Mouse (Mus musculus) heart, postnatal 0 days (tissue): ENCODE measurements around the gene Efcab9. TPM values are rescaled to one million over a fixed set of nuclear protein-coding genes. Genes with fewer than 3 reads are reported as not detected.

Experiments
- ATAC-seq: fragments of 200-750 bp; cut with Nextera tagmentation; 2 replicates; pipeline ENCODE4 v1.8.0; 2017; ENCODE audit warnings: low read depth, moderate number of reproducible peaks, moderate library complexity; ENCODE audit not compliant: insufficient read depth
- DNase-seq: peaks from one replicate; pipeline ENCODE4 v3.0.0-alpha.2; 2016; ENCODE audit warnings: low spot score
- H3K27ac ChIP-seq: fragments of 300-500 bp; sonication (generic); 2 replicates; pipeline ENCODE4 v1.5.1; 2014; ENCODE audit warnings: low read depth, mild to moderate bottlenecking
- H3K27me3 ChIP-seq: fragments of 300-500 bp; sonication (generic); 2 replicates; pipeline ENCODE4 v1.6.1; 2014; ENCODE audit warnings: low read length, mixed read lengths; ENCODE audit not compliant: control insufficient read depth, insufficient read depth
- H3K36me3 ChIP-seq: fragments of 300-500 bp; sonication (generic); replicated peaks from 2 replicates; pipeline ENCODE4 v1.6.1; 2014; ENCODE audit warnings: low read length, mixed read lengths; ENCODE audit not compliant: control insufficient read depth, insufficient read depth
- H3K4me1 ChIP-seq: fragments of 300-500 bp; sonication (generic); 2 replicates; pipeline ENCODE4 v1.6.1; 2014; ENCODE audit warnings: antibody characterized with exemption; ENCODE audit not compliant: control insufficient read depth, insufficient read depth
- H3K4me2 ChIP-seq: fragments of 300-500 bp; sonication (generic); 2 replicates; pipeline ENCODE4 v1.6.1; 2014; ENCODE audit warnings: low read depth, mild to moderate bottlenecking, low read length, moderate library complexity
- H3K4me3 ChIP-seq: fragments of 300-500 bp; sonication (generic); 2 replicates; pipeline ENCODE4 v1.5.1; 2014; ENCODE audit warnings: low read depth, low read length
- H3K9ac ChIP-seq: fragments of 300-500 bp; sonication (generic); replicated peaks from 2 replicates; pipeline ENCODE4 v1.6.1; 2014; ENCODE audit warnings: low read depth, low read length, mixed read lengths
- H3K9me3 ChIP-seq: fragments of 300-500 bp; sonication (generic); replicated peaks from 2 replicates; pipeline ENCODE4 v1.6.1; 2016; ENCODE audit warnings: low read length; ENCODE audit not compliant: control insufficient read depth
- CTCF ChIP-seq: IDR thresholded peaks from 2 replicates; pipeline ENCODE4 v1.5.1; 2016; ENCODE audit warnings: antibody characterized with exemption, control low read depth, low read depth
- EP300 ChIP-seq: IDR thresholded peaks from 2 replicates; pipeline ENCODE4 v1.6.1; 2016; ENCODE audit warnings: antibody characterized with exemption, low read depth
- WGBS: fragments of 180-500 bp; shearing (Covaris S2); extraction: QIAGEN DNeasy Blood & Tissue Kit; methylation state at CpG from one replicate; pipeline ENCODE4 v1.1.7; 2014; 5-methylcytosine and 5-hydroxymethylcytosine counted together
- polyA plus RNA-seq: library from polyadenylated mRNA; unstranded; fragments of >200 nt; fragmentation: Nextera tagmentation; extraction: Ambion mirVana; gene quantifications from 2 replicates; pipeline ENCODE4 v1.2.1, GENCODE M21; 2015
- total RNA-seq: library from RNA; depleted of rRNA; stranded (reverse); fragments of >200 nt; gene quantifications from 2 replicates; pipeline ENCODE4 v1.2.3, GENCODE M21; 2014; ENCODE audit warnings: low replicate concordance

The Efcab9 gene
- total and polyA plus RNA-seq, 2 experiments from 2014 or later = 0.18 TPM; not detected in 1

- Histone ChIP-seq H3K36me3 (no peaks in the 10 kb centered on the region), H3K9ac (no peak overlapping the region), H3K27ac (no peak overlapping the region), H3K9me3 (no peaks in the 10 kb centered on the region), H3K4me1 (no peaks in the 10 kb centered on the region), H3K4me2 (no peak overlapping the region), H3K4me3 (no peak overlapping the region), H3K27me3 (no peaks in the 10 kb centered on the region)
- DNase-seq (no peak), ATAC-seq (no peak)
- WGBS = 77% methylated on average over 11 of the region's 11 CpGs
- TF ChIP-seq EP300 (no peak), CTCF (no peak)
These were observed 7.6 kb downstream of the Efcab9 start for GRCm38 (mm10) chr11:32524122-32524920.

GRCm38 (mm10) chr11:32521246-32521645, 10.6 kb downstream of the Efcab9 start:
- DNase-seq = no peak
- no peaks in the 10 kb centered on the region for H3K27me3 ChIP-seq
- H3K9me3 ChIP-seq = no peaks in the 10 kb centered on the region
- H3K4me3 ChIP-seq = no peak overlapping the region
- 86% methylated on average over 2 of the region's 2 CpGs for WGBS
- no peak overlapping the region for H3K9ac ChIP-seq
- peaks cover 6% of the 10 kb centered on the region for H3K36me3 ChIP-seq
- ATAC-seq = no peak
- no peaks in the 10 kb centered on the region for H3K4me1 ChIP-seq
- no peak overlapping the region for H3K27ac ChIP-seq
- TF ChIP-seq EP300 (no peak), CTCF (no peak)
- no peak overlapping the region for H3K4me2 ChIP-seq

DNA sequence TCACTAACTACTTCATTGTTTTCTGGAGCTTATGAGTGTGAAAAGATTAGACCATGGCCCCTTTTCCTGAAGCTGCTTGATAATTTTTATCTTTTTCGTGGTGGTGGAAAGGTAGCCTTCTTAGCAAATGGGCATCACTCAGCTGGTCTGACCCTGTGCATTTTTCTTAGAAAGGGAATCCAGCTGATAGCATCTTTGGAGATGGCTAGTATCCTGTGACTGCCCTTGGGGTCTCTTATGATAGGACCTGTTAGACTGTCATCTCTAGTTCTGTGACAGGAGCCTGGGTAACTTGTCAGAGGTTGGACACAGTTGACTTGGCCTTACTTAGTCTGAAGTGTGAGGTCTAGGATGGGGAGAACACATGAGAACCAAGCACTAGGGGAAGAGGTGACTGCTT, 12.5 kb downstream of the Efcab9 start:
- Histone ChIP-seq H3K4me2 (no peak overlapping the region), H3K36me3 (peaks cover 8% of the 10 kb centered on the region), H3K9me3 (no peaks in the 10 kb centered on the region), H3K27ac (no peak overlapping the region), H3K4me1 (no peaks in the 10 kb centered on the region), H3K9ac (no peak overlapping the region), H3K4me3 (no peak overlapping the region), H3K27me3 (no peaks in the 10 kb centered on the region)
- 81% methylated on average over 1 of the region's 1 CpGs for WGBS
- TF ChIP-seq CTCF (no peak), EP300 (no peak)
- DNase-seq (no peak), ATAC-seq (no peak)

DNA sequence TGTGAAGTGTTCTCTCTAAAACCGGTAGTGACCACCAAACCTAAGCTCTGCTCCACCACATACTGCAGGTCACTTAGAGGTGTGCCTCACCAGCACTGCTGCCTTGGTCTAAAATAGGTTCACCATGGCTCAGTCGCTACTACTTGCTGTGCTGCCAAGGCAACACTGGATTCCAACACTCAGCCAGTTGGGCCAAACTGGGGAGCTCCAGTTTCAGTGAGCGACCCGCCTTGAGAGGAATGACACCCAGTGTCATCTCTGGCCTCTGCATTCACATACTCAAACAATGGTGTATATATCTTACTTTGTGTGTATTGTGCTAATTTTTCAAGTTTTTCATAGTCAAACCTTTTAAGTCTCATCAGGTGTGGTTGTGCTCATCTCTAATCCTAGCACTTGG, 13.1 kb downstream of the Efcab9 start:
- WGBS = 80% methylated on average over 4 of the region's 4 CpGs
- Histone ChIP-seq H3K27ac (no peak overlapping the region), H3K4me2 (no peak overlapping the region), H3K27me3 (no peaks in the 10 kb centered on the region), H3K9me3 (no peaks in the 10 kb centered on the region), H3K9ac (no peak overlapping the region), H3K4me3 (no peak overlapping the region), H3K4me1 (no peaks in the 10 kb centered on the region), H3K36me3 (peaks cover 8% of the 10 kb centered on the region)
- ATAC-seq (no peak), DNase-seq (no peak)
- TF ChIP-seq EP300 (no peak), CTCF (no peak)

GRCm38 (mm10) chr11:32516916-32517712, 14.8 kb downstream of the Efcab9 start:
- H3K9me3 ChIP-seq = no peaks in the 10 kb centered on the region

More at GRCm38 (mm10) chr11:32516916-32517712, 14.8 kb downstream of the Efcab9 start:
- H3K27ac ChIP-seq = no peak overlapping the region
- TF ChIP-seq CTCF (no peak), EP300 (no peak)
- H3K36me3 ChIP-seq = peaks cover 8% of the 10 kb centered on the region
- no peaks in the 10 kb centered on the region for H3K27me3 ChIP-seq
- 77% methylated on average over 8 of the region's 8 CpGs for WGBS
- ATAC-seq (no peak), DNase-seq (no peak)
- H3K4me2 ChIP-seq = no peak overlapping the region
- no peaks in the 10 kb centered on the region for H3K4me1 ChIP-seq
- H3K4me3 ChIP-seq = no peak overlapping the region
- H3K9ac ChIP-seq = no peak overlapping the region
